Mouse (Mus musculus) ES-E14 (cell line): Measurements from ENCODE around the gene Malrd1. TPM values are rescaled to one million over a fixed set of nuclear protein-coding genes. Genes with fewer than 3 reads are reported as not detected.

Source experiments
- DNase-seq: peaks from one replicate; pipeline ENCODE4 v3.0.0-alpha.2; 2013; ENCODE audit warnings: low read depth, low spot score
- H3K27ac ChIP-seq: 2 replicates; pipeline ENCODE4 v1.5.1; 2012; ENCODE audit warnings: low read depth, mild to moderate bottlenecking, low read length, moderate library complexity, mixed read lengths; ENCODE audit not compliant: poor library complexity, insufficient read depth, severe bottlenecking
- H3K36me3 ChIP-seq: 2 replicates; pipeline ENCODE4 v1.6.1; 2012; ENCODE audit warnings: mild to moderate bottlenecking, low read length, moderate library complexity, mixed read lengths; ENCODE audit not compliant: control insufficient read depth, poor library complexity, insufficient read depth, severe bottlenecking
- H3K4me1 ChIP-seq, 2 experiments: fragments of 150-350 bp in 1 of 2; sonication (generic) in 1 of 2; 2 replicates each; pipeline ENCODE4 v1.6.1; 2012; ENCODE audit warnings: low read length in 2 of 2, mild to moderate bottlenecking in 1 of 2, mixed read lengths in 1 of 2; ENCODE audit not compliant: control insufficient read depth in 2 of 2, insufficient read depth in 2 of 2, poor library complexity in 1 of 2
- H3K4me3 ChIP-seq, 2 experiments: fragments of 150-350 bp in 1 of 2; sonication (generic) in 1 of 2; 2 replicates each; pipeline ENCODE4 v1.5.1; 2012; ENCODE audit warnings: low read length in 2 of 2, low read depth in 1 of 2, mild to moderate bottlenecking in 1 of 2, mixed read lengths in 1 of 2; ENCODE audit not compliant: insufficient read depth in 1 of 2, poor library complexity in 1 of 2, severe bottlenecking in 1 of 2
- H3K9ac ChIP-seq: 2 replicates; pipeline ENCODE4 v1.6.1; 2012; ENCODE audit warnings: low read depth, mild to moderate bottlenecking, low read length, mixed read lengths; ENCODE audit not compliant: poor library complexity, insufficient read depth, severe bottlenecking
- H3K9me3 ChIP-seq: fragments of 150-350 bp; sonication (generic); 2 replicates; pipeline ENCODE4 v1.6.1; 2012; ENCODE audit warnings: low read depth, mild to moderate bottlenecking, low read length; ENCODE audit not compliant: control insufficient read depth, insufficient read depth
- CHD2 ChIP-seq: IDR thresholded peaks from 2 replicates; pipeline ENCODE4 v1.6.1; 2014; ENCODE audit warnings: mild to moderate bottlenecking, low read depth, low read length, inconsistent platforms
- HCFC1 ChIP-seq: IDR thresholded peaks from 2 replicates; pipeline ENCODE4 v1.6.1; 2012; ENCODE audit warnings: low read length, inconsistent platforms, borderline replicate concordance; ENCODE audit not compliant: insufficient read depth
- MAFK ChIP-seq: IDR thresholded peaks from 2 replicates; pipeline ENCODE4 v1.6.1; 2014; ENCODE audit warnings: mild to moderate bottlenecking, low read depth, low read length, inconsistent platforms; ENCODE audit not compliant: insufficient read depth
- ZC3H11A ChIP-seq: IDR thresholded peaks from 2 replicates; pipeline ENCODE4 v1.6.1; 2012; ENCODE audit warnings: low read depth, mild to moderate bottlenecking, inconsistent platforms, low read length, borderline replicate concordance
- ZNF384 ChIP-seq: IDR thresholded peaks from 2 replicates; pipeline ENCODE4 v1.6.1; 2012; ENCODE audit warnings: low read depth, low read length, inconsistent platforms
- in situ Hi-C, 2 experiments: fragments of 600-800 bp; cut with MboI; formaldehyde crosslinking; loops; one replicate each; pipeline ENCODE4 v1.15.1; 2025; ENCODE audit warnings: low sequenced_read_pairs in 2 of 2, inconsistent platforms in 1 of 2; ENCODE audit not compliant: unreplicated experiment in 2 of 2
- total RNA-seq: library from RNA; depleted of rRNA; stranded (reverse); fragments of 300-350 nt; gene quantifications from 2 replicates; pipeline ENCODE4 v1.2.3, GENCODE M21; 2012

Malrd1 gene
- total RNA-seq, 1 experiment: 0.09 TPM

DNA sequence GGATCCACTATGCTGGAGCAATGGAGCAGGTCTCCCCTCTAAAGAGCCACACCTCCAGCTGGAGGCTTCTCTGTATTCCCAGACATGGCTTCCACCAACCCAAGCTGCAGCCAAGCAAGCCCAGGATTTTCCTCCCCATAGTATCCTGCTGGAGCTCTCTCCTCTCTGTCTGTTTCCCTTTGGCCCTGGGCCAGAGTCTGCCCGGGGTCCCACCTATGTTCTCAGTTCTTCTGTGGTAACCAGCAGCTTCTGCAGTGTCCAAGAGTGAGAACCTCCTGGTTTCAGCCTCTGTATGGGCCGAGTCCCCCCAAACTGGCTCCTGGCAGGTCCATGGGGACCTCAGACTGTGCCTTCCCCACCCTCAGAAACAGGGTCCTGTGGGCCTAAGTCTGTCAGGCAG lies 587.1 kb downstream of the Malrd1 start:
- Histone ChIP-seq H3K9me3 (no peaks in the 10 kb centered on the region), H3K4me3 (no peak overlapping the region), H3K27ac (no peak overlapping the region), H3K9ac (no peak overlapping the region), H3K4me1 (no peaks in the 10 kb centered on the region), H3K36me3 (no peaks in the 10 kb centered on the region)
- TF ChIP-seq CHD2: no peak
- no peak for TF ChIP-seq ZC3H11A
- no peak for TF ChIP-seq HCFC1
- TF ChIP-seq ZNF384: no peak
- no peak for TF ChIP-seq MAFK
- no peak for DNase-seq
- in situ Hi-C loops: no loop called here

DNA sequence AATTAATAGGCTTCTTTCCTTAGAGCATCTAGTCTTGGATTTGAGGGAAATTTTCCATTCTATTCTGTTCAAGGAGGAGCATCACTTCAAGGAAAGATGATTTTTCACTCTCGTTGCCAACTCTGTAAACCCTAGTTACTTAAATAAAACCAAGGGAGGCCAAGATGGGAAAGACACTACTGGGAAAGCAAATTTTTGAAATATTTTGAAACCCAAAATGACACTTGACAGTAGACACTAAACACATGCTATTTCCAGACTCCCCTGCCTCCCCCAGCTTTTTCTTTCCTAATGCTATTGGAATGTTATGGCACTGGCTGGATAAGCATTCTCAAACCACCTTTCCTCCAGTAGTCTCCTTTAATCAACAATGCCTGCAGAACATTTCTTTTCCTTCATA lies 621.7 kb downstream of the Malrd1 start:
- in situ Hi-C loops: no loop called here

DNA sequence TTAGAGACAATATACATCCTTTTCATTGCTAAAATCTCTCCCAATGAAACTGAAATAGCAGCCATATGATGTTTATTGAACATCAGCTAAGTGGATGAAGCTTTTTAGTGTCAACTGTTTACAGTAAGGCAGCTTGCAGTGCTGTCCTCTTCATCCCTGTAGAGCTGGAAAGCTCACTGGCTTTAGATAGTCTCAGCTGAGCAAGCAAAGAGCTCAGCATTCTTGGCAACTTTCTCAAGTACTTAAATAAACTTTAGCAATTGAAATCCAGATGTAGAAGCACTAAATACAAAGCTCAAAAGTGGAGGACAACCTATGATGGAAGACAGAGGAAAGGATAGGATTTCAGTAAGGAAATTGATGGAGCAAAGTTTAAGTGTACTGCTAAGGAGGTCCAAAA lies 626.3 kb downstream of the Malrd1 start:
- in situ Hi-C loops: no loop called here
- no peak for DNase-seq

More for the DNA sequence above, 621.7 kb downstream of the Malrd1 start:
- DNase-seq: no peak
- Histone ChIP-seq H3K27ac (no peak overlapping the region), H3K4me3 (no peak overlapping the region), H3K36me3 (no peaks in the 10 kb centered on the region), H3K9ac (no peak overlapping the region), H3K4me1 (no peaks in the 10 kb centered on the region), H3K9me3 (no peaks in the 10 kb centered on the region)
- no peak for TF ChIP-seq MAFK
- TF ChIP-seq ZC3H11A: no peak
- TF ChIP-seq ZNF384: no peak
- TF ChIP-seq CHD2: no peak
- no peak for TF ChIP-seq HCFC1

DNA sequence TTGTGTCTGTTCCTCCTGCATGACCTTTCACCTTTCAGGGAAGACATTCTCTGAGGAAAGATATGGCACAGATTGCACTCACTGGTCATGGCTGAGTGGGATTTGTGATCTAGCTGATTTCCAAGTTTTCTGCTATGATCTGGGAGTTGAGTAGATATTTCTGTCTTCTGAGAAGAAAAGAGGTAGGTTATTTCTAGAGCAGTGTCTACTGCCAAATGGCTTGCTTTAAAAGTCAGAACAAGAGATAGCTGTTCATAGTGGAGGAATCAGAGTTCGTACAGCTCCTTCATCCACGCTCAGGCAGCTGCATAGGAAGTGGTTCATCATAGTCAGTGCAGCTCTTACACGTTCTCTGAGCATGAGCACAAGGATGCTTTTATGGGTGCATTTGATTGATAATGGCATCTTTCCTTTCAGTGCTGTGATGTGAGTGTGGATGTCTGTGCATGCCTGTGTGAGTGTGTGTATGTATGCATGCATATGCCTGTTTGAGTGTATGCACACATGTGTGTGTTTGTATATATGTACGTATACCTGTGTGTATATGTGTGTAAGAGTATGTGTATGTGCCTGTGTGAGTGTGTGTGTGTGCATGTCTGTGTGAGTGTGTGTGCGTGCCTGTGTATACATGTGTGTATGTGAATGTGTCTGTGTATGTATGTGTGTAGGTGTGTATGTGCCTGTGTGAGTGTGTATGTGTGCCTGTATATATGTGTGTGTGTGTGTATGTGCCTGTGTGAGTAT lies 637.1 kb downstream of the Malrd1 start:
- in situ Hi-C loops: no loop called here
- H3K4me1 ChIP-seq: no peaks in the 10 kb centered on the region; a peak in 1 of 4 replicates
- no peak for TF ChIP-seq ZNF384
- TF ChIP-seq MAFK: no peak
- TF ChIP-seq CHD2: no peak
- no peak for TF ChIP-seq HCFC1
- no peak for TF ChIP-seq ZC3H11A
- no peak for DNase-seq
- H3K4me3 ChIP-seq: no peak overlapping the region
- no peaks in the 10 kb centered on the region for H3K36me3 ChIP-seq
- H3K9ac ChIP-seq: no peak overlapping the region
- no peak overlapping the region for H3K27ac ChIP-seq
- no peaks in the 10 kb centered on the region for H3K9me3 ChIP-seq

More for the DNA sequence above, 626.3 kb downstream of the Malrd1 start:
- Histone ChIP-seq H3K4me1 (no peaks in the 10 kb centered on the region), H3K9me3 (no peaks in the 10 kb centered on the region), H3K36me3 (no peaks in the 10 kb centered on the region), H3K4me3 (no peak overlapping the region), H3K27ac (no peak overlapping the region), H3K9ac (no peak overlapping the region)
- TF ChIP-seq MAFK: no peak
- TF ChIP-seq ZNF384: no peak
- no peak for TF ChIP-seq HCFC1
- TF ChIP-seq ZC3H11A: no peak
- no peak for TF ChIP-seq CHD2

DNA sequence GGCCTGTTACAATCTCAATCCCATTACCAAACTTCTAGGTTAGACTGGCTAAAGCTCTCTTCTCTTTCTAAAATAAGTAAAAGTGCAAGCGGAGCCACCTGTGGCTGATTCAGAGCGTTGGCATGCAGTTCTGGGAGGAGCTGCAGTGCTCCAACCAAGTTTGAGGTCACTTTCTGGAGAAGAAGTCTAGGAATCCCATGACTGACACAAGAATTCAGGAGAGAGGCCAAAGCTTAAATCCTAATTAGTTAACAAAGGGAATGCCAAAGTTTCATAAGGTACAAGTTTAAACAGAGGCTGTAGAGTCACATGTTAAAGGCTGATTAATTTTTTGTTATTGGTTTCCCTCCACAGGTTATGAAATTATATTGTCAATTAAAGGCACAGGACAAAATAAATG lies 642.3 kb downstream of the Malrd1 start:
- no peaks in the 10 kb centered on the region for H3K36me3 ChIP-seq
- no peaks in the 10 kb centered on the region for H3K9me3 ChIP-seq
- no peak overlapping the region for H3K4me3 ChIP-seq
- no peak overlapping the region for H3K9ac ChIP-seq
- H3K27ac ChIP-seq: no peak overlapping the region
- no peaks in the 10 kb centered on the region; a peak in 1 of 4 replicates for H3K4me1 ChIP-seq
- in situ Hi-C loops: no loop called here
- DNase-seq: no peak
- TF ChIP-seq ZC3H11A (no peak), CHD2 (no peak), MAFK (no peak), ZNF384 (no peak), HCFC1 (no peak)
